Mouse (Mus musculus): ENCODE results near the gene Mapkapk5.

Gene Mapkapk5

DNA sequence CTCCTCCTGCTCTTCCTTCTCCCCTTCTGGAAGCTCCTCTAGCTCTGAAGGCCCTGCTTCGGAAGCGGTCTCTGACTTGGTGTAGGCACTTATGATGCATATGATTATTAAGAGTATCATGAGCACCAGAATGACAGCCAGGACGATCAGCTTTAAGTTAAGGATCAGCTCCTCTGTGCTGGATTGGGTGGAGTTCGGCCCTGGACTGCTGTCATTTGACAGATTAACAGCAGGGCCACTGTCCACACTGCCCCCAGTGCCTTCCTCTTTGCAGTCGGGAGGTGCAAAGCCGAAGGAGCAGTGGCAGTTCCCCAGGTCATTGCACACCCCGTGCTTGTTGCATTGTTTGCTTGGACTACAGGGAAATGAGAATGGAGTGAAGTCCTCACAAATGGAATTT is 45.0 kb downstream of the Mapkapk5 start:
- DNase-seq (ENCODE audit: low spot score in 2 of 2), result no peak

GRCm38 (mm10) chr5:121493305-121493704 is 52.4 kb downstream of the Mapkapk5 start:
- no peak for DNase-seq (ENCODE audit: low spot score in 2 of 2)

- no peak for DNase-seq (ENCODE audit: low spot score in 2 of 2)
Observed at GRCm38 (mm10) chr5:121484801-121485200, 60.9 kb downstream of the Mapkapk5 start.

DNA sequence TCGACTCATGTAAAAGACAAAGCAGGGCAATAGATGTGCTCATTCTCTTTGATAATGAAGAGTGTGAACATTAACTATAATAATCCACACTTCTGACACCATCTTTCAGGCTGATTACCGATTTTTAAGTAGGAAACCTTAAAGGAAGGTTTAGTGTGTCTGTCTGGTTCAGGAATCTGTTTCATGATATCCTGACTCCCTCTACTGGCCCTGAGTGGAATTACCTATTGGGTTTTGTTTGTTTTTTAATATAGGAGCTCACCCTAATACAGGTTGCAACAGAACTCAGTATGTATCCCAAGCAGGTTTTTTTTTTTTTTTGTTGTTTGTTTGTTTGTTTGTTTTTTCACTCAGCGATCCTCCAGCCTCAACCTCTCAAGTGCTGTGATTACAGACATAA is 68.0 kb downstream of the Mapkapk5 start:
- DNase-seq (ENCODE audit: low spot score in 2 of 2), result no peak

DNA sequence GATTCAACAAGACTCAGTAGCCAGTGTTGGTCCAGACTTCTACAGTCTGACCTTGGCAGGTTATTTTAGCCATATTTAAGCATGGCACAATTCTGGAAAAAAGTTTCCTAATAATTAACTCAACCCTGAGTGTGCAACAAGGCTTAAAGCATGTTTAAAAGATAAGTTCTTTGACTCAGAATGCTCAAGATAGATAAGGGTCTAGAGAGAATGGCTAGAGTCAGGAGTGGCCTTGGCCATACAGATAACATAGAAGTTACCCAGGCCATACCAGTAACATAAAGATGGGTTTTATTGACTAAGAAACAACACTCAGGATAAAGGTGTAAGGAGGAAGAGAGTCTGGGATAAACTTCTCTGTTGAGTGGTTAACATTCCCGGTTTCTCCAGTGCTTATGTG is 69.7 kb downstream of the Mapkapk5 start:
- no peak for DNase-seq (ENCODE audit: low spot score in 2 of 2)
